Mouse (Mus musculus) erythroblast, embryonic 14.5 days (primary cell): ENCODE results near the gene Stac2.

Source experiments
- GATA1 ChIP-seq: IDR thresholded peaks from 2 replicates; pipeline ENCODE4 v1.6.1; 2012; ENCODE audit warnings: low read length, inconsistent platforms, mixed read lengths
- TAL1 ChIP-seq: IDR thresholded peaks from 3 replicates; pipeline ENCODE4 v1.6.1; 2012; ENCODE audit warnings: low read length, inconsistent platforms, mixed read lengths

DNA sequence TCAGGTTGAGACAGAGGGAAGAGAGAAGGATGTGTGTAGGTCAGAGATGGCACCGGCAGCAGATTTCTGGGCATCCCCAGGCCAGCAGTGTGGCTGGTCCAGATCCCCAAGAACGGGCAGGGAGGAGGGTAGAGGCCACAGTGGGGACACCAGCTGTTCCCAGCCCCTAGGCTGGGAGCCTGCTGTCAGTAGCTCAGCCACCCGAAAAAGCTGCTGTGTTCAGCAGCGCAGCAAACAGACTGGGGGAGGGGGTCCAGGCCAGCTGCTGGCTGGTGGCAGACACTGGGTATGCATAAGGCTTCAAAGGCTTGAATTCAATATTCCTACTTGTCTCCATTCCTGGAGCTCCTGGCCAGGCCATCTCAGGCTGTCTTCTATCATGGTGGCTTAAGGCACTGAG is 18.4 kb downstream of the Stac2 start:
- TF ChIP-seq GATA1 (no peak), TAL1 (no peak)
